Mouse (Mus musculus) CH12.LX (cell line): ENCODE data around the gene Cby1. TPM values are rescaled to one million over a fixed set of nuclear protein-coding genes. Genes with fewer than 3 reads are reported as not detected.

Experiments
- DNase-seq: peaks from one replicate; pipeline ENCODE4 v3.0.0-alpha.2; 2013; ENCODE audit errors: extremely low read depth
- H3K27ac ChIP-seq: 2 replicates; pipeline ENCODE4 v1.5.1; 2012; ENCODE audit warnings: low read depth, mild to moderate bottlenecking, control low read depth, moderate library complexity; ENCODE audit not compliant: insufficient read depth
- H3K27me3 ChIP-seq: replicated peaks from 2 replicates; pipeline ENCODE3; 2012; ENCODE audit warnings: inconsistent platforms
- H3K36me3 ChIP-seq, 2 experiments: replicated peaks in 1 of 2; 2 replicates each; pipeline versions ENCODE3 to v1.6.1; 2012; ENCODE audit warnings: inconsistent platforms in 1 of 2, low read length in 1 of 2, mild to moderate bottlenecking in 1 of 2, mixed read lengths in 1 of 2, moderate library complexity in 1 of 2; ENCODE audit not compliant: control insufficient read depth in 1 of 2, insufficient read depth in 1 of 2
- H3K4me1 ChIP-seq, 2 experiments: 2 replicates each; pipeline ENCODE4 v1.6.1; 2012; ENCODE audit warnings: inconsistent platforms in 1 of 2, moderate library complexity in 1 of 2; ENCODE audit not compliant: insufficient read depth in 2 of 2, control insufficient read depth in 1 of 2
- H3K4me2 ChIP-seq: 2 replicates; pipeline ENCODE4 v1.6.1; 2012; ENCODE audit warnings: low read depth, mild to moderate bottlenecking, control low read depth; ENCODE audit not compliant: poor library complexity, insufficient read depth, severe bottlenecking
- H3K4me3 ChIP-seq, 3 experiments: fragments of 150-350 bp in 1 of 3; sonication (generic) in 1 of 3; replicated peaks in 1 of 3; 2 replicates each; pipeline versions ENCODE3 to v1.5.1; 2011 to 2012; ENCODE audit warnings: low read depth in 2 of 3, low read length in 2 of 3, mild to moderate bottlenecking in 2 of 3, moderate library complexity in 2 of 3, control low read depth in 1 of 3, improper control_type of control experiment in 1 of 3, inconsistent platforms in 1 of 3, mixed read lengths in 1 of 3; ENCODE audit not compliant: poor library complexity in 1 of 3
- H3K79me2 ChIP-seq: replicated peaks from 2 replicates; pipeline ENCODE4 v1.6.1; 2012; ENCODE audit warnings: mild to moderate bottlenecking, moderate library complexity; ENCODE audit not compliant: control insufficient read depth, poor library complexity, insufficient read depth, severe bottlenecking; ENCODE audit errors: extremely low read depth
- H3K9ac ChIP-seq: 2 replicates; pipeline ENCODE4 v1.6.1; 2012; ENCODE audit warnings: low read depth, mild to moderate bottlenecking, control low read depth, moderate library complexity; ENCODE audit not compliant: insufficient read depth
- H3K9me3 ChIP-seq: replicated peaks from 2 replicates; pipeline ENCODE3; 2012; ENCODE audit warnings: low read length, inconsistent platforms, mixed read lengths
- CHD1 ChIP-seq: IDR thresholded peaks from 2 replicates; pipeline ENCODE4 v1.6.1; 2012; ENCODE audit warnings: low read depth, low read length, improper control_type of control experiment, inconsistent platforms
- CTCF ChIP-seq, 2 experiments: IDR thresholded peaks in 1 of 2; conservative IDR thresholded peaks in 1 of 2; 2 replicates each; pipeline ENCODE4 v1.5.1; 2011 to 2012; ENCODE audit warnings: low read depth in 2 of 2, low read length in 2 of 2, improper control_type of control experiment in 1 of 2, inconsistent platforms in 1 of 2, mild to moderate bottlenecking in 1 of 2, moderate library complexity in 1 of 2
- ELF1 ChIP-seq: IDR thresholded peaks from 2 replicates; pipeline ENCODE4 v1.6.1; 2014; ENCODE audit warnings: low read depth, mild to moderate bottlenecking, inconsistent platforms, low read length, improper control_type of control experiment
- ETS1 ChIP-seq: conservative IDR thresholded peaks from 2 replicates; pipeline ENCODE4 v1.6.1; 2012; ENCODE audit warnings: low read depth, mild to moderate bottlenecking, inconsistent platforms, low read length, improper control_type of control experiment, moderate library complexity
- IRF4 ChIP-seq: IDR thresholded peaks from 2 replicates; pipeline ENCODE4 v1.6.1; 2014; ENCODE audit warnings: low read depth, mild to moderate bottlenecking, inconsistent platforms, low read length, improper control_type of control experiment
- MAFK ChIP-seq: IDR thresholded peaks from 2 replicates; pipeline ENCODE4 v1.6.1; 2011; ENCODE audit warnings: low read length, improper control_type of control experiment; ENCODE audit not compliant: insufficient replicate concordance
- MAZ ChIP-seq: IDR thresholded peaks from 2 replicates; pipeline ENCODE4 v1.6.1; 2012; ENCODE audit warnings: low read depth, mild to moderate bottlenecking, inconsistent platforms, low read length, improper control_type of control experiment, moderate library complexity
- MXI1 ChIP-seq: IDR thresholded peaks from 2 replicates; pipeline ENCODE4 v1.6.1; 2011; ENCODE audit warnings: mild to moderate bottlenecking, low read depth, low read length, improper control_type of control experiment
- MYC ChIP-seq: IDR thresholded peaks from 2 replicates; pipeline ENCODE4 v1.6.1; 2011; ENCODE audit warnings: low read depth, mild to moderate bottlenecking, improper control_type of control experiment, low read length
- SIN3A ChIP-seq: IDR thresholded peaks from 2 replicates; pipeline ENCODE4 v1.6.1; 2012; ENCODE audit warnings: low read length, improper control_type of control experiment, inconsistent platforms
- TBP ChIP-seq: conservative IDR thresholded peaks from 2 replicates; pipeline ENCODE4 v1.6.1; 2011; ENCODE audit warnings: low read depth, low read length, improper control_type of control experiment
- UBTF ChIP-seq: IDR thresholded peaks from 2 replicates; pipeline ENCODE4 v1.6.1; 2012; ENCODE audit warnings: low read depth, mild to moderate bottlenecking, inconsistent platforms, low read length, improper control_type of control experiment, moderate library complexity
- USF1 ChIP-seq: IDR thresholded peaks from 2 replicates; pipeline ENCODE4 v1.6.1; 2014; ENCODE audit warnings: low read depth, mild to moderate bottlenecking, inconsistent platforms, low read length, improper control_type of control experiment
- USF2 ChIP-seq: conservative IDR thresholded peaks from 2 replicates; pipeline ENCODE4 v1.6.1; 2011; ENCODE audit warnings: low read depth, low read length, improper control_type of control experiment
- ZC3H11A ChIP-seq: IDR thresholded peaks from 2 replicates; pipeline ENCODE4 v1.6.1; 2012; ENCODE audit warnings: low read depth, mild to moderate bottlenecking, inconsistent platforms, low read length, improper control_type of control experiment
- dilution Hi-C: fragments of 300-500 bp; cut with MboI; formaldehyde crosslinking; loops from 2 replicates; pipeline ENCODE4 v1.14.3; 2020; ENCODE audit warnings: low sequenced_read_pairs; ENCODE audit not compliant: extremely low pct_unique_long_range_greater_than_20kb, extremely low pct_ligation_motif_present
- in situ Hi-C: fragments of 300-500 bp; cut with MboI; formaldehyde crosslinking; loops from 3 replicates; pipeline ENCODE4 v1.14.3; 2019; ENCODE audit warnings: low sequenced_read_pairs, low pct_ligation_motif_present, low pct_unique_long_range_greater_than_20kb, mixed read lengths
- polyA plus RNA-seq: library from polyadenylated mRNA; unstranded; fragments of >175 nt; gene quantifications from 2 replicates; pipeline ENCODE4 v1.2.1, GENCODE M21; 2012; ENCODE audit warnings: low read depth; ENCODE audit not compliant: insufficient read length
- total RNA-seq, 2 experiments: library from RNA; depleted of rRNA; stranded (reverse); fragments of 300-350 nt in 1 of 2; fragments of >200 nt in 1 of 2; gene quantifications; 2 replicates each; pipeline ENCODE4 v1.2.3; 2012 to 2014

Cby1 gene
- total and polyA plus RNA-seq, 3 experiments, result 16.9 to 19.3 (median 17.6) TPM

GRCm38 (mm10) chr15:79684616-79685015, 25.6 kb downstream of the Cby1 start:
- peaks cover 14% of the 10 kb centered on the region for H3K27me3 ChIP-seq
- no peak overlapping the region for H3K27ac ChIP-seq
- no peaks in the 10 kb centered on the region for H3K9me3 ChIP-seq
- peaks cover 0 to 29% of the 10 kb centered on the region in 2 experiments for H3K36me3 ChIP-seq
- in situ Hi-C loops, result no loop called here
- dilution Hi-C loops, result no loop called here
- H3K4me1 ChIP-seq, result peaks cover 10 to 68% of the 10 kb centered on the region in 2 experiments
- H3K4me3 ChIP-seq, result peak overlapping the region; percentile 70 to 91 (median 90)
- peak overlapping the region; percentile 93 for H3K9ac ChIP-seq
- DNase-seq, result no peak
- H3K4me2 ChIP-seq, result peak overlapping the region; percentile 70
- TF ChIP-seq MXI1 (0 out of 2 replicates have a peak, but pooled peaks have one; percentile 29), CHD1 (0 out of 2 replicates have a peak, but pooled peaks have one; percentile 34), MYC (no peak), IRF4 (no peak), UBTF (0 out of 2 replicates have a peak, but pooled peaks have one; percentile 53)
- H3K79me2 ChIP-seq, result peaks cover 70% of the 10 kb centered on the region

DNA sequence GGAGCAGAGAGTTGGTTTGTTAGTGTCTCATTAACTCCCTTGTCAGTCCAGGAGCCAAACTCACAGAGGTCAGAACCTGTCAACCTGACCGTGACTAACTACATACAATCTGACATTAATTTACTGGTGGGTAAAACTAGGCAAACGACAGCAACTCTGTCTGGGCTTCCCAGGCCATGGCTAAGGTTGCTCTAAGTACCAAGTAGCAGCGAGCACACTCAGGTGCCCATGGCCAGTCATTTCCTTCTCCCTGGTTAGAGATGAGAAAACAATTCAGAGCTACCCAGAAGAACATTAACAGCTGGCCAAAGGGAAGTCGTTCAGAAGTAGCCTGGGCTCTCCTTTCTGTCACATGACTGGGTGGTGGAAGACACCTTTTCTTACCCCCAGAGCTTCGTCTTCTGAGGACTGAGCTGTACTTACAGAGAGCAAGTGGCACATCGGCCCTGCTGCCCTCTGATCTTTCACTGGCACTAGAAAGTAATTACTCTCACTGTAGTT, 26.2 kb downstream of the Cby1 start:
- Histone ChIP-seq H3K4me2 (peak overlapping the region; percentile 70), H3K9me3 (no peaks in the 10 kb centered on the region), H3K79me2 (peaks cover 68% of the 10 kb centered on the region), H3K4me1 (peaks cover 10 to 72% of the 10 kb centered on the region in 2 experiments), H3K9ac (peak overlapping the region; percentile 93; the same call in 1 of the 2 replicates), H3K27me3 (peaks cover 15% of the 10 kb centered on the region), H3K27ac (peak overlapping the region; percentile 14; the same call in 1 of the 2 replicates), H3K4me3 (peak overlapping the region; percentile 70 to 91 (median 90)), H3K36me3 (peaks cover 0 to 26% of the 10 kb centered on the region in 2 experiments)
- DNase-seq, result peak; percentile 49
- dilution Hi-C loops, result no loop called here
- in situ Hi-C loops, result no loop called here
- no peak for TF ChIP-seq CTCF (conservative IDR thresholded peaks at IDR 0.05 in 1 of 2, IDR thresholded peaks at IDR 0.05 in 1 of 2; ENCODE audit: low read depth in 2 of 2, low read length in 2 of 2)
- TF ChIP-seq TBP, result no peak
- no peak for TF ChIP-seq MAZ
- TF ChIP-seq ETS1, result no peak
- peak; percentile 58; the same call in 1 of the 2 replicates for TF ChIP-seq SIN3A
- TF ChIP-seq USF2, result peak; percentile 50; the same call in 1 of the 2 replicates
- TF ChIP-seq MAFK, result no peak
- no peak for TF ChIP-seq MXI1
- no peak for TF ChIP-seq ELF1
- TF ChIP-seq USF1, result peak; percentile 62
- no peak for TF ChIP-seq ZC3H11A
- TF ChIP-seq IRF4, result no peak
